Mouse (Mus musculus) intestine, embryonic 16.5 days (tissue): ENCODE results near the gene Chst11. TPM values are rescaled to one million over a fixed set of nuclear protein-coding genes. Genes with fewer than 3 reads are reported as not detected.

Experiments
- ATAC-seq: fragments of 200-750 bp; cut with Nextera tagmentation; 2 replicates; pipeline ENCODE4 v1.8.0; 2017; ENCODE audit warnings: moderate TSS enrichment, moderate library complexity
- H3K27ac ChIP-seq: fragments of 300-500 bp; sonication (generic); 2 replicates; pipeline ENCODE4 v1.5.1; 2014; ENCODE audit warnings: mild to moderate bottlenecking, low read length
- H3K27me3 ChIP-seq: fragments of 300-500 bp; sonication (generic); replicated peaks from 2 replicates; pipeline ENCODE4 v1.6.1; 2014; ENCODE audit warnings: low read length, control low read depth, mixed read lengths; ENCODE audit not compliant: control insufficient read depth, insufficient read depth
- H3K36me3 ChIP-seq: fragments of 300-500 bp; sonication (generic); 2 replicates; pipeline ENCODE4 v1.6.1; 2014; ENCODE audit warnings: low read length, control low read depth; ENCODE audit not compliant: control insufficient read depth, insufficient read depth
- H3K4me1 ChIP-seq: fragments of 300-500 bp; sonication (generic); 2 replicates; pipeline ENCODE4 v1.6.1; 2014; ENCODE audit warnings: low read length, control low read depth, mixed read lengths; ENCODE audit not compliant: control insufficient read depth, insufficient read depth
- H3K4me2 ChIP-seq: fragments of 300-500 bp; sonication (generic); 2 replicates; pipeline ENCODE4 v1.6.1; 2014; ENCODE audit warnings: low read depth, low read length, control low read depth
- H3K4me3 ChIP-seq: fragments of 300-500 bp; sonication (generic); 2 replicates; pipeline ENCODE4 v1.5.1; 2014; ENCODE audit warnings: mild to moderate bottlenecking, low read length
- H3K9ac ChIP-seq: fragments of 300-500 bp; sonication (generic); 2 replicates; pipeline ENCODE4 v1.6.1; 2014; ENCODE audit warnings: low read depth, low read length
- H3K9me3 ChIP-seq: fragments of 300-500 bp; sonication (generic); 2 replicates; pipeline ENCODE4 v1.6.1; 2016; ENCODE audit warnings: low read length, control low read depth; ENCODE audit not compliant: control insufficient read depth
- WGBS: fragments of 180-500 bp; shearing (Covaris S2); extraction: QIAGEN DNeasy Blood & Tissue Kit; methylation state at CpG from one replicate; pipeline ENCODE4 v1.1.7; 2014; 5-methylcytosine and 5-hydroxymethylcytosine counted together
- polyA plus RNA-seq: library from polyadenylated mRNA; unstranded; fragments of >200 nt; fragmentation: Nextera tagmentation; extraction: Ambion mirVana; gene quantifications from 2 replicates; pipeline ENCODE4 v1.2.1, GENCODE M21; 2015

The Chst11 gene
- polyA plus RNA-seq, 1 experiment from 2014 or later = 0.88 TPM

DNA sequence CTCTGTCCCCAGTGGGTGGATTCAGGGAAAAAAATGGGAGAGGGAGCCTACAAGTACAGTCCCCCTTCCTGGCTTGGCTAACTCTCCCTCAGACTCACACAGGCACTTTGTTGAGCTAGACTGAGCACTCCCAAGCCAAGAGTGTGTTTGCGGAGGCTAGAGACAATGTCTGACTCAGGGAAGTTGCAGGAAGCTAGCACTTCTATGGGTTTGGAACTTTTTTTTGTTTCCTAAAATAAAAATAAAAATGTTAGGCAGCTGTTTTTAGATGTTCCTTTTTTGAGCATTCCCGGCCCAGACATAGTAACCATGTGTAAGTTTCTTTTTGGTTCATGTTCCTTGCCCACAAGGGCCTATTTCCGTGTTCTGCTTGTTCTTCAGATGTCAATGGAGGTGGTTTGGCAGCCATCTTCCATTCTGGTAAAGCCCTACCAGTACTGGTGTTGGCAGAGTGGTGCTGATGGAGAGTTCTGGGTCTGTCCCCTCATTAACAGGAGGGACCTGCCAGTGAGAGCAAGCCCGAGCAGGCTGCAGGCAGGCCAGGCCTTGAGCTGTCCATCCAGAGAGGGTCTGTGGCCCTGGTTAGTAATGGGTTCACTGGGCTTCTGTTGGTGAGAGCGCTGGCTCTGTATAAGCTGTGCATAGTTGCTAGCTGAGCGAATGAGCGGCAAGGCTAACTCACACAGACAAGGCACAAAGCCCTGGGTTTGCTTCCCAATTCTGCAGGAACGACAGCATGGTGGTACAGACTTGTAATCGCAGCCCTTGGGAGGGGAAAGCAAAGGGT, 116.3 kb downstream of the Chst11 start:
- no peak for ATAC-seq
- 86% methylated on average over 9 of the region's 9 CpGs for WGBS
- Histone ChIP-seq H3K9ac (no peak overlapping the region), H3K9me3 (no peaks in the 10 kb centered on the region), H3K4me2 (no peak overlapping the region), H3K4me1 (peaks cover 28% of the 10 kb centered on the region), H3K27me3 (no peaks in the 10 kb centered on the region), H3K4me3 (no peak overlapping the region), H3K27ac (no peak overlapping the region), H3K36me3 (no peaks in the 10 kb centered on the region)

DNA sequence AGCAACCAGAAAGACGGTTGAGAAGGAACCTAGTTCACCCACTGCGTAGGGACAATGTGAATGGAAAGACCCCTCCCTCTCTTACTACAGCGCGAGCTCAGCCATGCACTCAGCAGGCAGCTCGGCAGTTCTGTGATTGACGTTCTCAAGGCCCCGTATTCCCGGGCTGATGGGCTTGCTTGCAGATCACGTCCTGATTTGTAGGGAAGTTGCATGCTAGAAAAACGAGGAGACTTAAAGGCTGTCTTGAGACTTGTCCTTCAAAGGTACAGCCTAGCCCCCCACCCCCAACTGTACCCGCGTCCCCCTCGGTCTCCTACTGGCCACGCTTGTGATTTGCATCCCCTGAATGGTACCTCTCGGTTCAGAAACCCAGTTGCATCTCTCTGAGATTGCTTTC, 117.4 kb downstream of the Chst11 start:
- no peak for ATAC-seq
- 46% methylated on average over 15 of the region's 15 CpGs for WGBS

GRCm38 (mm10) chr10:83104221-83104620, 118.9 kb downstream of the Chst11 start:
- H3K27me3 ChIP-seq = no peaks in the 10 kb centered on the region
- no peak overlapping the region for H3K9ac ChIP-seq
- H3K27ac ChIP-seq = no peak overlapping the region
- no peaks in the 10 kb centered on the region for H3K9me3 ChIP-seq
- H3K4me2 ChIP-seq = no peak overlapping the region
- no peaks in the 10 kb centered on the region for H3K36me3 ChIP-seq
- 91% methylated on average over 8 of the region's 8 CpGs for WGBS
- peaks cover 29% of the 10 kb centered on the region for H3K4me1 ChIP-seq
- no peak for ATAC-seq
- H3K4me3 ChIP-seq = no peak overlapping the region

More for the DNA sequence above, 117.4 kb downstream of the Chst11 start:
- Histone ChIP-seq H3K36me3 (no peaks in the 10 kb centered on the region), H3K4me3 (no peak overlapping the region), H3K4me1 (peaks cover 39% of the 10 kb centered on the region), H3K9me3 (no peaks in the 10 kb centered on the region), H3K27me3 (no peaks in the 10 kb centered on the region), H3K27ac (no peak overlapping the region), H3K9ac (no peak overlapping the region), H3K4me2 (no peak overlapping the region)

DNA sequence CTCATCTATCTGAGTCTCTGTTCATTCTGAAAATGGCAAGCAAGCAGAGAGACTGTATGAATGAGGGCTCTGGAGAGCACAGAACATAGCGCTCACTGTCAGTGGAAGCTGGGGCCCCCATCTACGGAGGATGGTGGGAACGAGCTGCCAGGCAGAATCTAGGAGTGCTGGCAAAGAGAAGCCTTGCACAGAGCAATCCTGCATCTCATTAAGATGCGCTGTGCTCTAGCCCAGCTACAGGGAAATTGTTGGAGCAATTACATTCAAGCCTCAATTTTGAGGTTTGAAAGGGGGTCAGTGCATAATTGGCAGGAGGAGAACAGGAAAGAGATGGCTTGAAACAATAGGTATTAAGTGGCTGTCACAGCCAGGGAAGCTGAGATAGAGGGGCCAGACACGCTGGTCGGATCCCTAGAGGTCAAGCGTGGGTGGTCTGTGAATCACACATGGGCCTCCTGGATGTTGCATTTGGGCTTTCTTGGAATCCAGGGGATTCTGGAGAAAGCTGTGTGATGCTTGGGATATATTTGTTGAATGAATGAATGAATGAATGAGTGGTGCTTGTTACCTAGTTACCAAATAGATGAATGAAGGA, 121.0 kb downstream of the Chst11 start:
- 71% methylated on average over 7 of the region's 7 CpGs for WGBS
- Histone ChIP-seq H3K36me3 (no peaks in the 10 kb centered on the region), H3K4me1 (peaks cover 27% of the 10 kb centered on the region), H3K9me3 (no peaks in the 10 kb centered on the region), H3K4me2 (no peak overlapping the region), H3K27me3 (no peaks in the 10 kb centered on the region), H3K4me3 (no peak overlapping the region), H3K9ac (no peak overlapping the region), H3K27ac (no peak overlapping the region)
- ATAC-seq = no peak

- H3K27me3 ChIP-seq = no peaks in the 10 kb centered on the region
- no peaks in the 10 kb centered on the region for H3K9me3 ChIP-seq
- no peak overlapping the region for H3K9ac ChIP-seq
- no peaks in the 10 kb centered on the region for H3K36me3 ChIP-seq
- H3K4me2 ChIP-seq = no peak overlapping the region
- H3K4me3 ChIP-seq = no peak overlapping the region
- no peak overlapping the region for H3K27ac ChIP-seq
- 38% methylated on average over 8 of the region's 8 CpGs for WGBS
- peak; percentile 64 for ATAC-seq
- H3K4me1 ChIP-seq = peaks cover 27% of the 10 kb centered on the region
Observed at GRCm38 (mm10) chr10:83107385-83107784, 122.1 kb downstream of the Chst11 start.

GRCm38 (mm10) chr10:83107921-83108738, 122.8 kb downstream of the Chst11 start:
- Histone ChIP-seq H3K4me1 (peaks cover 25% of the 10 kb centered on the region), H3K27ac (no peak overlapping the region), H3K4me2 (no peak overlapping the region), H3K36me3 (no peaks in the 10 kb centered on the region), H3K4me3 (no peak overlapping the region), H3K9ac (no peak overlapping the region), H3K9me3 (no peaks in the 10 kb centered on the region), H3K27me3 (no peaks in the 10 kb centered on the region)
- peak; percentile 41; the same call in 1 of the 2 replicates for ATAC-seq
- 51% methylated on average over 21 of the region's 21 CpGs for WGBS

DNA sequence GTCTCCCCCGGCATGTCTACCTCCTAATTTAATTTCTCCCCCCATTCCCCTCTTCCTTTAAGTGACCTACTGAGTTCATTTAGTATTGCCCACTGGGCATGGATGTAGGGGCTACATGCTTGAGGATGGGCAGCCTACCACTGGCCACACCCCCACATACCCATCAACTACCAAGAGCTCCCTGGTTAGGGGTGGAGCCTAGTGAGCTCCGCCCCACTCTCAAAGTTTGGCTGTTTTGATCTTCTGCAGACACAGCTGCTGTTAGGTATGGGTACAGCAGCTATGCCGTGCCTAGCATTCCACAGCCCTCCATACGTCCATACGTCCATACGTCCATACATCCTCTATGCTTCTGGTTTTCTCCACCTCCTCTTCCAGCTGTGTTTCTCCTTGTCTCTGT, 123.6 kb downstream of the Chst11 start:
- Histone ChIP-seq H3K9ac (no peak overlapping the region), H3K36me3 (no peaks in the 10 kb centered on the region), H3K27me3 (no peaks in the 10 kb centered on the region), H3K9me3 (no peaks in the 10 kb centered on the region), H3K4me2 (no peak overlapping the region), H3K27ac (no peak overlapping the region), H3K4me1 (peaks cover 25% of the 10 kb centered on the region), H3K4me3 (no peak overlapping the region)
- no peak for ATAC-seq
- WGBS = 78% methylated on average over 6 of the region's 6 CpGs

- Histone ChIP-seq H3K27me3 (no peaks in the 10 kb centered on the region), H3K9ac (no peak overlapping the region), H3K4me2 (no peak overlapping the region), H3K36me3 (no peaks in the 10 kb centered on the region), H3K9me3 (no peaks in the 10 kb centered on the region), H3K4me1 (peaks cover 25% of the 10 kb centered on the region; the same call in 1 of the 2 replicates), H3K4me3 (no peak overlapping the region), H3K27ac (no peak overlapping the region)
- WGBS = 85% methylated on average over 6 of the region's 6 CpGs
- no peak for ATAC-seq
Observed at GRCm38 (mm10) chr10:83111046-83111445, 125.7 kb downstream of the Chst11 start.

- Histone ChIP-seq H3K4me3 (no peak overlapping the region), H3K9ac (no peak overlapping the region), H3K27ac (no peak overlapping the region), H3K36me3 (no peaks in the 10 kb centered on the region), H3K27me3 (no peaks in the 10 kb centered on the region), H3K4me1 (peaks cover 20% of the 10 kb centered on the region), H3K9me3 (no peaks in the 10 kb centered on the region), H3K4me2 (no peak overlapping the region)
- ATAC-seq = no peak
- WGBS = 73% methylated on average over 4 of the region's 4 CpGs
Observed at GRCm38 (mm10) chr10:83112345-83112744, 127.0 kb downstream of the Chst11 start.
